Mouse (Mus musculus) mammary gland, adult 2 months (tissue): Measurements from ENCODE around the gene Rnf4. TPM values are rescaled to one million over a fixed set of nuclear protein-coding genes. Genes with fewer than 3 reads are reported as not detected.

Experiments
- polyA plus RNA-seq: library from polyadenylated mRNA; depleted of rRNA; stranded (reverse); fragments of >200 nt; gene quantifications from 2 replicates; pipeline ENCODE4 v1.2.3, GENCODE M21; 2012; ENCODE audit warnings: low replicate concordance; rRNA removed

The Rnf4 gene
- polyA plus RNA-seq = 51.0 and 113 TPM in 2 replicates

DNA sequence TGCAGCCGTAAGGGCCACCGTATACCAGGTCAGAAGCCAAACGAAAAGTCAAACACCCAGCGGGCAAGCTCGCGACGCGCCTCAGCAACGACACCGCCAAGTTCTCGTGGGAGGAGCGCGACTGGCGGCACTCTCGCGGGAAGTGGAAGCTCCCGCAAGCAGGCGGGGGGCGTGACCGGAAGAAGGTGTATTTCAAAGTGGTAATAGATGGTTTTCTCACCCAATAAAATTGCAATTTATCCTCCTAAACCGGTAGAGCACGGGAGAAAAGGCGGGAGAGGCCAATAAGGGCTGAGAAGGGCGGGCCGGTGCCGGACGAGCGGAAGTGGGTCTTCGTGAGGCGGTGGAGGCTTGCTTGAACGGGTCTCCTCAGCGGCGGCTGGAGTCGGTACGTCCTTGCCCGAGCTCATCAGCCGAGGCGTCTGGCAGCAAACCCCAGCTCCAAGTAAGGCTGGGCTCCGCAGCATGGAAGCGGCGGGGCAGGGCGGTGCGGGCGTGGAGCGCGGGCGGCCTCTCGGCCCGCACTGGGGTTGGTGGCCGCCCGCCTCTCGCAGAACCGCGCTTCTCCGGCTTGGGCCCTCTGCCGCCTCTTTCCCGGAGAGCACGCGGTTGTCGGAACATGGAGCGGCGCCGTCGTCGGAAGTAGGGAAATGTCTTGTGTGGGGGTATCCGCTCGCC, at the start of gene Rnf4:
TSS of gene Rnf4 (plus strand) at position 193 of the 678 bp plus-strand sequence.

DNA sequence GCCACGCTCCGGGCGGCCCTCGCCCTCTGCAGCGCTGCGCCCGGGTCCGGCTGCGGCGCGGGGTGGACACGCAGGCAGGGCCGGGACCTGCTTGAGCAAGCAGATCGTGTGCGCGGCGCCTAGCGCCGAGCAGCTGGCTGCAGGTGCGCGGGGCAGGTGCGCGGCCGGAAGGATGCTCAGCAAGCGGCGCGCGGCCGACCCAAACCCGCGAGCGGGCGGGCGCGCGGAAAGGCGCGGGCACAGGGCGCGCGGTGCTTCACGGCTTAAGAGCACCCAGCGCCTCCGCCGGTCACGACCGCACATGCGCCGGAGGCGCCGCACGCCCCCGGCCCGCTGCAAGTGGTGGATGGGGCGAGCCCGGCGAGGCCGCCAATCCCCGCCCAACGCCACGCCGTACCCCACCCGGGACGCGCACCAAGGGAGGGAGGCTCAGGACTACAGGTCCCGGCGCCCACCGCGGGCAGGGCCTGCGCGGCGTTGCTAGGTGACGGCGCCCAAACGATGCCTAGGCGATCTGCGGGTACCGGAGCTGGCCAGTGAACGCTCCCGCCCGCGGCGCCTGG, 47.9 kb upstream of the Rnf4 start, which contains the start of the genes Zfyve28 and Cfap99:
TSS of gene Zfyve28 (minus strand) at position 296 of the 563 bp plus-strand sequence.
TSS of gene Cfap99 (plus strand) at position 447 of the 563 bp plus-strand sequence.

DNA sequence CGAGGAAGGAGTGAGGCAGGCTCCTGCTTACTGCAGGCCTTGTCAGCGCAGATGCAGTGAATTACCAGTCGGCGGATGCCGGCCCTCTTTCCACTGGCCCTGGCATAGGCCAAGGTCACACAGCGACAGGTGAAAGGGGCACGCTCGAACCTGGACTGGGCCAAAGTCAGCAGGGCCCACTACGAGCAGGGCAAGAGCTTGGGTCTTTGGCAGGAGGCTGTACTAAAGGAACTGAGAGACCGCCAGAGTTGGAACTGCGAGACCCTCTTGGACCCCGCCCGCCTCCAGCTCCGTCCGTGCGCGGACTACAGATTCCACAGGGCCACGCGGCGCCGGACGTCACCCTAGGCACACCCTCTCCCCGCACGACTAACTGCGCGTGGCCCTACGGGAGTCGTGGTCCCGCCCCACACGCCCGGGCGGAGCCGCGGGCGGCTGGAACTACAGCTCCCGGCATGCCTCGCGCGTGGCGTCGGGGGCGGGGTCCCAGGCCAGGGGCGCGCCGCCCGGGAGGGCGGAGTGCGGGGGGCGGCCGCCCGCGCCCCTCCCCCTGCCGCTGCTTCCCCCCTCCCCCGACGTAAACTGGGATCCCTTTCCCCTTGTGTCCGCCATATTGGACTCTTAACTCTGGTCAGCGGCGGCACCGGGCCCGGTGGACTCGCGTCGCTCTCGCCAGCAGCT, 33.4 kb downstream of the Rnf4 start, which contains the start of gene Fam193a:
TSS of gene Fam193a (plus strand) at position 593 of the 681 bp plus-strand sequence.

Other genes starting within 250 kb of the Rnf4 start
- gene Poln, start 166.8 kb upstream of the Rnf4 start, polyA plus RNA-seq = 8.8 and 23.6 TPM in 2 replicates
- 0.76 and 1.7 TPM in 2 replicates for gene Haus3, start 166.8 kb upstream of the Rnf4 start, polyA plus RNA-seq
- 233 and 332 TPM in 2 replicates for gene Mxd4, start 148.6 kb upstream of the Rnf4 start, polyA plus RNA-seq
- gene Zfyve28, start 47.8 kb upstream of the Rnf4 start, polyA plus RNA-seq = 3.1 and 7.0 TPM in 2 replicates
- 0.07 and 0.09 TPM in 2 replicates for gene Cfap99, start 47.7 kb upstream of the Rnf4 start, polyA plus RNA-seq
- gene Fam193a, start 33.6 kb downstream of the Rnf4 start, polyA plus RNA-seq = 38.5 and 47.4 TPM in 2 replicates
- 28.8 and 39.2 TPM in 2 replicates for gene Tnip2, start 177.7 kb downstream of the Rnf4 start, polyA plus RNA-seq
- gene Sh3bp2, start 189.5 kb downstream of the Rnf4 start, polyA plus RNA-seq = 24.7 and 31.2 TPM in 2 replicates
- 176 and 179 TPM in 2 replicates for gene Add1, start 237.4 kb downstream of the Rnf4 start, polyA plus RNA-seq